Mouse (Mus musculus): ENCODE measurements around the gene Hebp1. TPM values are rescaled to one million over a fixed set of nuclear protein-coding genes. Genes with fewer than 3 reads are reported as not detected.

Gene Hebp1
- polyA plus RNA-seq, 1 experiment: 4.9 TPM

- Histone ChIP-seq H3K4me3 (ENCODE audit: low read depth, low read length) (no peak overlapping the region), H3K27ac (ENCODE audit: insufficient read depth, low read depth, low read length) (no peak overlapping the region), H3K4me1 (ENCODE audit: control insufficient read depth, insufficient read depth, insufficient read length, low read length) (peaks cover 4% of the 10 kb centered on the region; the same call in 1 of the 2 replicates), H3K36me3 (ENCODE audit: control insufficient read depth, insufficient read depth, low read length) (no peaks in the 10 kb centered on the region), H3K27me3 (ENCODE audit: control insufficient read depth, insufficient read depth, low read length) (no peaks in the 10 kb centered on the region)
- WGBS: 85% methylated on average over 5 of the region's 5 CpGs
- no peak for TF ChIP-seq POLR2A (IDR thresholded peaks at IDR 0.05; ENCODE audit: low read depth, low read length)
- TF ChIP-seq CTCF (IDR thresholded peaks at IDR 0.05; ENCODE audit: extremely low read depth, insufficient read length, insufficient replicate concordance, low read depth, low read length): no peak
Observed at GRCm38 (mm10) chr6:135153719-135154118, 44.1 kb downstream of the Hebp1 start.

GRCm38 (mm10) chr6:135150311-135150710 lies 47.5 kb downstream of the Hebp1 start:
- WGBS: 30% methylated on average over 5 of the region's 5 CpGs
- Histone ChIP-seq H3K4me3 (ENCODE audit: low read depth, low read length) (no peak overlapping the region), H3K27ac (ENCODE audit: insufficient read depth, low read depth, low read length) (no peak overlapping the region), H3K36me3 (ENCODE audit: control insufficient read depth, insufficient read depth, low read length) (no peaks in the 10 kb centered on the region), H3K27me3 (ENCODE audit: control insufficient read depth, insufficient read depth, low read length) (no peaks in the 10 kb centered on the region), H3K4me1 (ENCODE audit: control insufficient read depth, insufficient read depth, insufficient read length, low read length) (no peaks in the 10 kb centered on the region)
- TF ChIP-seq POLR2A (IDR thresholded peaks at IDR 0.05; ENCODE audit: low read depth, low read length): no peak
- TF ChIP-seq CTCF (IDR thresholded peaks at IDR 0.05; ENCODE audit: extremely low read depth, insufficient read length, insufficient replicate concordance, low read depth, low read length): peak; percentile 55; the same call in 1 of the 2 replicates

- no peaks in the 10 kb centered on the region for H3K27me3 ChIP-seq (ENCODE audit: control insufficient read depth, insufficient read depth, low read length)
- H3K27ac ChIP-seq (ENCODE audit: insufficient read depth, low read depth, low read length): no peak overlapping the region
- no peaks in the 10 kb centered on the region for H3K36me3 ChIP-seq (ENCODE audit: control insufficient read depth, insufficient read depth, low read length)
- WGBS: 90% methylated on average over 4 of the region's 4 CpGs
- H3K4me1 ChIP-seq (ENCODE audit: control insufficient read depth, insufficient read depth, insufficient read length, low read length): no peaks in the 10 kb centered on the region
- TF ChIP-seq CTCF (IDR thresholded peaks at IDR 0.05; ENCODE audit: extremely low read depth, insufficient read length, insufficient replicate concordance, low read depth, low read length): no peak
- no peak for TF ChIP-seq POLR2A (IDR thresholded peaks at IDR 0.05; ENCODE audit: low read depth, low read length)
- H3K4me3 ChIP-seq (ENCODE audit: low read depth, low read length): no peak overlapping the region
Observed at GRCm38 (mm10) chr6:135149722-135150121, 48.1 kb downstream of the Hebp1 start.

- TF ChIP-seq CTCF (IDR thresholded peaks at IDR 0.05; ENCODE audit: extremely low read depth, insufficient read length, insufficient replicate concordance, low read depth, low read length) (no peak), POLR2A (IDR thresholded peaks at IDR 0.05; ENCODE audit: low read depth, low read length) (no peak)
- Histone ChIP-seq H3K36me3 (ENCODE audit: control insufficient read depth, insufficient read depth, low read length) (no peaks in the 10 kb centered on the region), H3K4me1 (ENCODE audit: control insufficient read depth, insufficient read depth, insufficient read length, low read length) (no peaks in the 10 kb centered on the region), H3K27ac (ENCODE audit: insufficient read depth, low read depth, low read length) (no peak overlapping the region), H3K4me3 (ENCODE audit: low read depth, low read length) (no peak overlapping the region), H3K27me3 (ENCODE audit: control insufficient read depth, insufficient read depth, low read length) (no peaks in the 10 kb centered on the region)
- WGBS: 81% methylated on average over 4 of the region's 4 CpGs
Observed at GRCm38 (mm10) chr6:135149175-135149574, 48.6 kb downstream of the Hebp1 start.

GRCm38 (mm10) chr6:135148506-135148905 lies 49.3 kb downstream of the Hebp1 start:
- Histone ChIP-seq H3K4me1 (ENCODE audit: control insufficient read depth, insufficient read depth, insufficient read length, low read length) (no peaks in the 10 kb centered on the region), H3K4me3 (ENCODE audit: low read depth, low read length) (no peak overlapping the region), H3K27me3 (ENCODE audit: control insufficient read depth, insufficient read depth, low read length) (no peaks in the 10 kb centered on the region), H3K36me3 (ENCODE audit: control insufficient read depth, insufficient read depth, low read length) (no peaks in the 10 kb centered on the region), H3K27ac (ENCODE audit: insufficient read depth, low read depth, low read length) (no peak overlapping the region)
- WGBS: 40% methylated on average over 1 of the region's 1 CpGs
- TF ChIP-seq CTCF (IDR thresholded peaks at IDR 0.05; ENCODE audit: extremely low read depth, insufficient read length, insufficient replicate concordance, low read depth, low read length): peak; percentile 69; the same call in 1 of the 2 replicates
- no peak for TF ChIP-seq POLR2A (IDR thresholded peaks at IDR 0.05; ENCODE audit: low read depth, low read length)

GRCm38 (mm10) chr6:135145976-135146375 lies 51.8 kb downstream of the Hebp1 start:
- Histone ChIP-seq H3K4me3 (ENCODE audit: low read depth, low read length) (no peak overlapping the region), H3K4me1 (ENCODE audit: control insufficient read depth, insufficient read depth, insufficient read length, low read length) (no peaks in the 10 kb centered on the region), H3K36me3 (ENCODE audit: control insufficient read depth, insufficient read depth, low read length) (no peaks in the 10 kb centered on the region), H3K27ac (ENCODE audit: insufficient read depth, low read depth, low read length) (no peak overlapping the region), H3K27me3 (ENCODE audit: control insufficient read depth, insufficient read depth, low read length) (no peaks in the 10 kb centered on the region)
- no peak for TF ChIP-seq CTCF (IDR thresholded peaks at IDR 0.05; ENCODE audit: extremely low read depth, insufficient read length, insufficient replicate concordance, low read depth, low read length)
- TF ChIP-seq POLR2A (IDR thresholded peaks at IDR 0.05; ENCODE audit: low read depth, low read length): no peak
- 88% methylated on average over 5 of the region's 5 CpGs for WGBS

- TF ChIP-seq POLR2A (IDR thresholded peaks at IDR 0.05; ENCODE audit: low read depth, low read length): no peak
- TF ChIP-seq CTCF (IDR thresholded peaks at IDR 0.05; ENCODE audit: extremely low read depth, insufficient read length, insufficient replicate concordance, low read depth, low read length): 0 out of 2 replicates have a peak, but pooled peaks have one; percentile 15
- no peaks in the 10 kb centered on the region for H3K27me3 ChIP-seq (ENCODE audit: control insufficient read depth, insufficient read depth, low read length)
- H3K36me3 ChIP-seq (ENCODE audit: control insufficient read depth, insufficient read depth, low read length): no peaks in the 10 kb centered on the region
- no peak overlapping the region for H3K4me3 ChIP-seq (ENCODE audit: low read depth, low read length)
- no peak overlapping the region for H3K27ac ChIP-seq (ENCODE audit: insufficient read depth, low read depth, low read length)
- H3K4me1 ChIP-seq (ENCODE audit: control insufficient read depth, insufficient read depth, insufficient read length, low read length): no peaks in the 10 kb centered on the region
- WGBS: 2% methylated on average over 3 of the region's 3 CpGs
Observed at GRCm38 (mm10) chr6:135144516-135144915, 53.3 kb downstream of the Hebp1 start.
